Mouse (Mus musculus) ovary, adult 18-20 months (tissue): ENCODE results near the gene Tsks.

Experiments used
- DNase-seq: peaks from one replicate; pipeline ENCODE4 v3.0.0; 2022; ENCODE audit warnings: low spot score, mixed read lengths

Tsks gene

GRCm38 (mm10) chr7:44951960-44952359 is 9.0 kb downstream of the Tsks start:
- peak; percentile 77 for DNase-seq

GRCm38 (mm10) chr7:44952611-44953306 is 9.8 kb downstream of the Tsks start:
- peak; percentile 94 for DNase-seq

GRCm38 (mm10) chr7:44953561-44953960 is 10.6 kb downstream of the Tsks start:
- no peak for DNase-seq

GRCm38 (mm10) chr7:44954091-44954885 is 11.3 kb downstream of the Tsks start:
- DNase-seq, result no peak

- no peak for DNase-seq
Observed at GRCm38 (mm10) chr7:44955628-44956027, 12.6 kb downstream of the Tsks start.

GRCm38 (mm10) chr7:44956266-44956665 is 13.3 kb downstream of the Tsks start:
- DNase-seq, result no peak

- no peak for DNase-seq
Observed at GRCm38 (mm10) chr7:44957183-44957835, 14.3 kb downstream of the Tsks start.

GRCm38 (mm10) chr7:44958208-44958607 is 15.2 kb downstream of the Tsks start:
- no peak for DNase-seq

GRCm38 (mm10) chr7:44959281-44959680 is 16.3 kb downstream of the Tsks start:
- DNase-seq, result no peak

- DNase-seq, result no peak
Observed at GRCm38 (mm10) chr7:44959874-44960511, 17.0 kb downstream of the Tsks start.

GRCm38 (mm10) chr7:44960512-44960910 is 17.5 kb downstream of the Tsks start:
- no peak for DNase-seq

GRCm38 (mm10) chr7:44962337-44962736 is 19.3 kb downstream of the Tsks start:
- no peak for DNase-seq

- no peak for DNase-seq
Observed at GRCm38 (mm10) chr7:44962831-44963230, 19.8 kb downstream of the Tsks start.

GRCm38 (mm10) chr7:44964990-44965389 is 22.0 kb downstream of the Tsks start:
- DNase-seq, result no peak

GRCm38 (mm10) chr7:44965975-44966374 is 23.0 kb downstream of the Tsks start:
- no peak for DNase-seq

- DNase-seq, result no peak
Observed at GRCm38 (mm10) chr7:44966638-44967037, 23.6 kb downstream of the Tsks start.

- DNase-seq, result peak; percentile 85
Observed at GRCm38 (mm10) chr7:44970231-44970691, 27.3 kb downstream of the Tsks start.

GRCm38 (mm10) chr7:44971142-44971541 is 28.1 kb downstream of the Tsks start:
- DNase-seq, result no peak

GRCm38 (mm10) chr7:44973415-44974130 is 30.6 kb downstream of the Tsks start:
- DNase-seq, result no peak

- DNase-seq, result peak; percentile 67
Observed at GRCm38 (mm10) chr7:44974383-44975116, 31.5 kb downstream of the Tsks start, which contains the start of gene Cpt1c. Gene Cpt1c, minus strand, starts transcription at chr7:44974851.

- DNase-seq, result no peak
Observed at GRCm38 (mm10) chr7:44975117-44975419, 32.1 kb downstream of the Tsks start.
